Mouse (Mus musculus) CH12.LX (cell line): Measurements from ENCODE around the gene Osbpl3. TPM values are rescaled to one million over a fixed set of nuclear protein-coding genes. Genes with fewer than 3 reads are reported as not detected.
A peak's percentile ranks its signal among the peaks of the same experiment; 100 is the strongest.

Experiments used
- DNase-seq: peaks from one replicate; pipeline ENCODE4 v3.0.0-alpha.2; 2013; ENCODE audit errors: extremely low read depth
- H3K27ac ChIP-seq: 2 replicates; pipeline ENCODE4 v1.5.1; 2012; ENCODE audit warnings: low read depth, mild to moderate bottlenecking, control low read depth, moderate library complexity; ENCODE audit not compliant: insufficient read depth
- H3K27me3 ChIP-seq: replicated peaks from 2 replicates; pipeline ENCODE3; 2012; ENCODE audit warnings: inconsistent platforms
- H3K36me3 ChIP-seq, 2 experiments: replicated peaks in 1 of 2; 2 replicates each; pipeline versions ENCODE3 to v1.6.1; 2012; ENCODE audit warnings: inconsistent platforms in 1 of 2, low read length in 1 of 2, mild to moderate bottlenecking in 1 of 2, mixed read lengths in 1 of 2, moderate library complexity in 1 of 2; ENCODE audit not compliant: control insufficient read depth in 1 of 2, insufficient read depth in 1 of 2
- H3K4me1 ChIP-seq, 2 experiments: 2 replicates each; pipeline ENCODE4 v1.6.1; 2012; ENCODE audit warnings: inconsistent platforms in 1 of 2, moderate library complexity in 1 of 2; ENCODE audit not compliant: insufficient read depth in 2 of 2, control insufficient read depth in 1 of 2
- H3K4me2 ChIP-seq: 2 replicates; pipeline ENCODE4 v1.6.1; 2012; ENCODE audit warnings: low read depth, mild to moderate bottlenecking, control low read depth; ENCODE audit not compliant: poor library complexity, insufficient read depth, severe bottlenecking
- H3K4me3 ChIP-seq, 3 experiments: fragments of 150-350 bp in 1 of 3; sonication (generic) in 1 of 3; replicated peaks in 1 of 3; 2 replicates each; pipeline versions ENCODE3 to v1.5.1; 2011 to 2012; ENCODE audit warnings: low read depth in 2 of 3, low read length in 2 of 3, mild to moderate bottlenecking in 2 of 3, moderate library complexity in 2 of 3, control low read depth in 1 of 3, improper control_type of control experiment in 1 of 3, inconsistent platforms in 1 of 3, mixed read lengths in 1 of 3; ENCODE audit not compliant: poor library complexity in 1 of 3
- H3K79me2 ChIP-seq: replicated peaks from 2 replicates; pipeline ENCODE4 v1.6.1; 2012; ENCODE audit warnings: mild to moderate bottlenecking, moderate library complexity; ENCODE audit not compliant: control insufficient read depth, poor library complexity, insufficient read depth, severe bottlenecking; ENCODE audit errors: extremely low read depth
- H3K9ac ChIP-seq: 2 replicates; pipeline ENCODE4 v1.6.1; 2012; ENCODE audit warnings: low read depth, mild to moderate bottlenecking, control low read depth, moderate library complexity; ENCODE audit not compliant: insufficient read depth
- H3K9me3 ChIP-seq: replicated peaks from 2 replicates; pipeline ENCODE3; 2012; ENCODE audit warnings: low read length, inconsistent platforms, mixed read lengths
- CHD1 ChIP-seq: IDR thresholded peaks from 2 replicates; pipeline ENCODE4 v1.6.1; 2012; ENCODE audit warnings: low read depth, low read length, improper control_type of control experiment, inconsistent platforms
- E2F4 ChIP-seq: IDR thresholded peaks from 2 replicates; pipeline ENCODE4 v1.6.1; 2011; ENCODE audit warnings: low read depth, low read length, improper control_type of control experiment; ENCODE audit not compliant: insufficient replicate concordance
- ELF1 ChIP-seq: IDR thresholded peaks from 2 replicates; pipeline ENCODE4 v1.6.1; 2014; ENCODE audit warnings: low read depth, mild to moderate bottlenecking, inconsistent platforms, low read length, improper control_type of control experiment
- GABPA ChIP-seq: IDR thresholded peaks from 2 replicates; pipeline ENCODE4 v1.6.1; 2012; ENCODE audit warnings: low read depth, low read length, improper control_type of control experiment, inconsistent platforms; ENCODE audit not compliant: insufficient replicate concordance
- IRF4 ChIP-seq: IDR thresholded peaks from 2 replicates; pipeline ENCODE4 v1.6.1; 2014; ENCODE audit warnings: low read depth, mild to moderate bottlenecking, inconsistent platforms, low read length, improper control_type of control experiment
- KAT2A ChIP-seq: IDR thresholded peaks from 2 replicates; pipeline ENCODE4 v1.6.1; 2012; ENCODE audit warnings: low read length, improper control_type of control experiment, inconsistent platforms; ENCODE audit not compliant: insufficient replicate concordance
- MAFK ChIP-seq: IDR thresholded peaks from 2 replicates; pipeline ENCODE4 v1.6.1; 2011; ENCODE audit warnings: low read length, improper control_type of control experiment; ENCODE audit not compliant: insufficient replicate concordance
- MAX ChIP-seq: IDR thresholded peaks from 2 replicates; pipeline ENCODE4 v1.6.1; 2011; ENCODE audit warnings: low read length, improper control_type of control experiment
- MAZ ChIP-seq: IDR thresholded peaks from 2 replicates; pipeline ENCODE4 v1.6.1; 2012; ENCODE audit warnings: low read depth, mild to moderate bottlenecking, inconsistent platforms, low read length, improper control_type of control experiment, moderate library complexity
- MXI1 ChIP-seq: IDR thresholded peaks from 2 replicates; pipeline ENCODE4 v1.6.1; 2011; ENCODE audit warnings: mild to moderate bottlenecking, low read depth, low read length, improper control_type of control experiment
- MYC ChIP-seq: IDR thresholded peaks from 2 replicates; pipeline ENCODE4 v1.6.1; 2011; ENCODE audit warnings: low read depth, mild to moderate bottlenecking, improper control_type of control experiment, low read length
- NRF1 ChIP-seq: IDR thresholded peaks from 2 replicates; pipeline ENCODE4 v1.6.1; 2014; ENCODE audit warnings: low read depth, mild to moderate bottlenecking, inconsistent platforms, low read length, improper control_type of control experiment, moderate library complexity
- SIN3A ChIP-seq: IDR thresholded peaks from 2 replicates; pipeline ENCODE4 v1.6.1; 2012; ENCODE audit warnings: low read length, improper control_type of control experiment, inconsistent platforms
- TCF12 ChIP-seq: IDR thresholded peaks from 2 replicates; pipeline ENCODE4 v1.6.1; 2014; ENCODE audit warnings: low read depth, mild to moderate bottlenecking, inconsistent platforms, low read length, improper control_type of control experiment
- UBTF ChIP-seq: IDR thresholded peaks from 2 replicates; pipeline ENCODE4 v1.6.1; 2012; ENCODE audit warnings: low read depth, mild to moderate bottlenecking, inconsistent platforms, low read length, improper control_type of control experiment, moderate library complexity
- USF2 ChIP-seq: conservative IDR thresholded peaks from 2 replicates; pipeline ENCODE4 v1.6.1; 2011; ENCODE audit warnings: low read depth, low read length, improper control_type of control experiment
- ZKSCAN1 ChIP-seq: IDR thresholded peaks from 2 replicates; pipeline ENCODE4 v1.6.1; 2012; ENCODE audit warnings: low read depth, inconsistent platforms, low read length, improper control_type of control experiment, borderline replicate concordance
- ZMIZ1 ChIP-seq: IDR thresholded peaks from 2 replicates; pipeline ENCODE4 v1.6.1; 2012; ENCODE audit warnings: low read depth, mild to moderate bottlenecking, inconsistent platforms, low read length, improper control_type of control experiment
- ZNF384 ChIP-seq: IDR thresholded peaks from 2 replicates; pipeline ENCODE4 v1.6.1; 2012; ENCODE audit warnings: low read depth, low read length, improper control_type of control experiment, inconsistent platforms
- dilution Hi-C: fragments of 300-500 bp; cut with MboI; formaldehyde crosslinking; loops from 2 replicates; pipeline ENCODE4 v1.14.3; 2020; ENCODE audit warnings: low sequenced_read_pairs; ENCODE audit not compliant: extremely low pct_unique_long_range_greater_than_20kb, extremely low pct_ligation_motif_present
- in situ Hi-C: fragments of 300-500 bp; cut with MboI; formaldehyde crosslinking; loops from 3 replicates; pipeline ENCODE4 v1.14.3; 2019; ENCODE audit warnings: low sequenced_read_pairs, low pct_ligation_motif_present, low pct_unique_long_range_greater_than_20kb, mixed read lengths
- polyA plus RNA-seq: library from polyadenylated mRNA; unstranded; fragments of >175 nt; gene quantifications from 2 replicates; pipeline ENCODE4 v1.2.1, GENCODE M21; 2012; ENCODE audit warnings: low read depth; ENCODE audit not compliant: insufficient read length
- total RNA-seq, 2 experiments: library from RNA; depleted of rRNA; stranded (reverse); fragments of 300-350 nt in 1 of 2; fragments of >200 nt in 1 of 2; gene quantifications; 2 replicates each; pipeline ENCODE4 v1.2.3; 2012 to 2014

The Osbpl3 gene
- total and polyA plus RNA-seq, 3 experiments, result 2.2 to 8.1 (median 3.5) TPM

DNA sequence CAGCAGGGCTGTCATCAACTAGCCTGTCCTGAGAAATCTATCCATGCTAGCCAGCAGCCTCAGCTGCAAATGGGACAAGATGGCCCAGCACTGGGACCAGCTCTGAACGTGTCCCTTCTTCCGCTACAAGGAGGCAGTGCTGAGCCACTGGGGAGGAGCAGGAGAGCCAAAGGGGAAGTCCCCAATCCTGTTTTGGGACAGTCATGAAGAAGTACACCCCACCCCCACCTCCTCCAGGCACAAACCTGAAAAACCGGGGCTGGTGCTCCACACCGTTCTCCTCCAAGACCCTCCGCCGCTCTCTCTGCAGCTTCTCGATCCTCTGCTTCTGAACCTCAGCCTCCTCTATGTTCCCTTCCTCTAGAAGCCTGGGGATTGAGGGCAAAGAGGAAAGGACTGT lies 156.9 kb downstream of the Osbpl3 start (continued):
- peak; percentile 59; the same call in 1 of the 2 replicates for TF ChIP-seq MXI1
- TF ChIP-seq ZMIZ1, result peak; percentile 72; the same call in 1 of the 2 replicates
- 0 out of 2 replicates have a peak, but pooled peaks have one; percentile 11 for TF ChIP-seq NRF1
- TF ChIP-seq ELF1, result peak; percentile 74
- TF ChIP-seq GABPA, result no peak
- TF ChIP-seq SIN3A, result peak; percentile 61
- TF ChIP-seq MAZ, result peak; percentile 76
- TF ChIP-seq MAX, result no peak
- peak; percentile 57; the same call in 1 of the 2 replicates for TF ChIP-seq UBTF
- TF ChIP-seq MAFK, result no peak
- 0 out of 2 replicates have a peak, but pooled peaks have one; percentile 46 for TF ChIP-seq KAT2A
- peak; percentile 4; the same call in 1 of the 2 replicates for TF ChIP-seq MYC
- TF ChIP-seq USF2, result no peak

- Histone ChIP-seq H3K79me2 (0 out of 2 replicates have a peak, but pooled peaks cover 2% of the 10 kb centered on the region), H3K27ac (peak overlapping the region; percentile 92)
- dilution Hi-C loops, result no loop called here
- TF ChIP-seq ZNF384 (no peak), CHD1 (0 out of 2 replicates have a peak, but pooled peaks have one; percentile 14), MAX (no peak), SIN3A (0 out of 2 replicates have a peak, but pooled peaks have one; percentile 7), ELF1 (0 out of 2 replicates have a peak, but pooled peaks have one; percentile 13), TCF12 (no peak), NRF1 (no peak), ZKSCAN1 (no peak), MYC (no peak), E2F4 (no peak), IRF4 (no peak)
- TF ChIP-seq, all 38 proteins: peak for 3
- Histone ChIP-seq H3K9ac (peak overlapping the region; percentile 53), H3K9me3 (peaks cover 2% of the 10 kb centered on the region), H3K4me1 (peaks cover 15 to 77% of the 10 kb centered on the region in 2 experiments), H3K4me3 (peak overlapping the region in 1 of 3 experiments; percentile 48), H3K27me3 (no peaks in the 10 kb centered on the region), H3K36me3 (peaks cover 0 to 7% of the 10 kb centered on the region in 2 experiments), H3K4me2 (peak overlapping the region; percentile 75)
- no peak for DNase-seq
- in situ Hi-C loops, result loop anchor here (25.0 kb wide), 2 partner anchors 185 to 360 kb away; partner anchors contain the start of gene Mpp6
Measured at GRCm38 (mm10) chr6:50297671-50298070, 158.3 kb downstream of the Osbpl3 start.
